Mouse (Mus musculus) thymus, adult 2 months (tissue): ENCODE measurements at regions not wholly inside any gene's neighbourhood (a gene's known extent, or its start where the extent isn't known, plus 50 kb on each side); places are given as distances from the start of the nearest gene placed in this dataset.

ENCODE experiments used
- CTCF ChIP-seq: fragments of 200-500 bp; IDR thresholded peaks from 2 replicates; pipeline ENCODE4 v1.5.1; 2012; ENCODE audit warnings: mild to moderate bottlenecking, control low read depth, low read length, moderate library complexity, borderline replicate concordance; ENCODE audit not compliant: control insufficient read depth, poor library complexity, insufficient read depth; ENCODE audit errors: extremely low read depth
- POLR2A ChIP-seq: fragments of 200-500 bp; IDR thresholded peaks from 2 replicates; pipeline ENCODE4 v1.6.1; 2012; ENCODE audit warnings: mild to moderate bottlenecking, low read length, control low read depth, moderate library complexity; ENCODE audit not compliant: control insufficient read depth, poor library complexity, insufficient read depth; ENCODE audit errors: extremely low read depth

- TF ChIP-seq POLR2A (no peak), CTCF (no peak)
Observed at GRCm38 (mm10) chr19:14816354-14816753, 218.5 kb upstream of the Tle4 start.
